Mouse (Mus musculus) thymus, adult 2 months (tissue): Measurements from ENCODE around the gene Pigt. TPM values are rescaled to one million over a fixed set of nuclear protein-coding genes. Genes with fewer than 3 reads are reported as not detected.

ENCODE experiments used
- DNase-seq: peaks from one replicate; pipeline ENCODE4 v3.0.0; 2021
- H3K27ac ChIP-seq: fragments of 200-500 bp; 2 replicates; pipeline ENCODE4 v1.5.1; 2012; ENCODE audit warnings: low read length, control low read depth; ENCODE audit not compliant: control insufficient read depth, insufficient read depth
- H3K27me3 ChIP-seq: fragments of 200-500 bp; 2 replicates; pipeline ENCODE4 v1.6.1; 2012; ENCODE audit warnings: mild to moderate bottlenecking, low read length, moderate library complexity, mixed read lengths; ENCODE audit not compliant: control insufficient read depth, insufficient read depth
- H3K36me3 ChIP-seq: fragments of 200-500 bp; 2 replicates; pipeline ENCODE4 v1.6.1; 2012; ENCODE audit warnings: mild to moderate bottlenecking, low read length, moderate library complexity; ENCODE audit not compliant: control insufficient read depth, insufficient read depth
- H3K4me1 ChIP-seq: fragments of 200-500 bp; replicated peaks from 2 replicates; pipeline ENCODE4 v1.6.1; 2012; ENCODE audit warnings: low read length; ENCODE audit not compliant: control insufficient read depth, insufficient read depth
- H3K4me3 ChIP-seq: fragments of 200-500 bp; 2 replicates; pipeline ENCODE4 v1.5.1; 2012; ENCODE audit warnings: mild to moderate bottlenecking, low read length, control low read depth, moderate library complexity; ENCODE audit not compliant: control insufficient read depth, insufficient read depth
- CTCF ChIP-seq: fragments of 200-500 bp; IDR thresholded peaks from 2 replicates; pipeline ENCODE4 v1.5.1; 2012; ENCODE audit warnings: mild to moderate bottlenecking, control low read depth, low read length, moderate library complexity, borderline replicate concordance; ENCODE audit not compliant: control insufficient read depth, poor library complexity, insufficient read depth; ENCODE audit errors: extremely low read depth
- POLR2A ChIP-seq: fragments of 200-500 bp; IDR thresholded peaks from 2 replicates; pipeline ENCODE4 v1.6.1; 2012; ENCODE audit warnings: mild to moderate bottlenecking, low read length, control low read depth, moderate library complexity; ENCODE audit not compliant: control insufficient read depth, poor library complexity, insufficient read depth; ENCODE audit errors: extremely low read depth
- WGBS: fragments of 180-500 bp; shearing (Covaris S2); methylation state at CpG from one replicate; pipeline ENCODE4 v1.1.7; 2018; 5-methylcytosine and 5-hydroxymethylcytosine counted together
- polyA plus RNA-seq: library from polyadenylated mRNA; depleted of rRNA; stranded (reverse); fragments of >200 nt; gene quantifications from 2 replicates; pipeline ENCODE4 v1.2.3, GENCODE M21; 2012

Pigt gene
- polyA plus RNA-seq, 1 experiment, result 146 TPM

DNA sequence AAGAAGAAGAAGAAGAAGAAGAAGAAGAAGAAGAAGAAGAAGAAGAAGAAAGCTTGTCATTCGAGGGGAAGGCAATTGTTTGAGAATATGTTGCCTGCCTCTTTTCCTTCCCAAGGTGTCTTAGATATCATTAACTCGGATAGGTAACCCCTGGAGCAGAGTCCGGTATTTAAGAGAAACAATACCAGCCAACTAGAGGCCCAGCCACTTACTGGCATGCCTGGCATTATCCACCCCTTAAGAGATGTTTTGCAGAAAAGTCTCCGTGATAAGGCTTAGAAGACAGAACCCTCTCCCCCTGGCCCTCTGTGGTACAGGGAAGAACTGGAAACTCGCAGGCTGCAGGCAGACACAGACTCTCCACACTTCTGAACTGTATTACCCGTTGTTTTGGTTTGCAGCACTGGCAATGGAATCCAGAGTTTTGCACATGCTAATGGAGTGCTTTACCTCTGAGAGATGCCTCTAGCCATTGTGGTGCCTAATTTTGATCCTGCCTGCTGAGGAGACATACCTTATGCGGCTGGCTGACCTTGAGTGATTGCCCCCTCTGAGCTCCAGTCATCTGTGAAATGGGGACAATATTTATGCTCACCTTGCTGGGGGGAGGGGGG, 43.3 kb upstream of the Pigt start:
- 0 out of 2 replicates have a peak, but pooled peaks cover 3% of the 10 kb centered on the region for H3K4me1 ChIP-seq
- no peaks in the 10 kb centered on the region for H3K36me3 ChIP-seq
- no peak for TF ChIP-seq POLR2A
- TF ChIP-seq CTCF, result no peak
- no peak overlapping the region for H3K4me3 ChIP-seq
- DNase-seq, result no peak
- H3K27me3 ChIP-seq, result no peaks in the 10 kb centered on the region
- H3K27ac ChIP-seq, result no peak overlapping the region
- 85% methylated on average over 7 of the region's 7 CpGs for WGBS

- WGBS, result 75% methylated on average over 10 of the region's 10 CpGs
- 0 out of 2 replicates have a peak, but pooled peaks cover 3% of the 10 kb centered on the region for H3K4me1 ChIP-seq
- no peaks in the 10 kb centered on the region for H3K27me3 ChIP-seq
- no peak for TF ChIP-seq POLR2A
- H3K4me3 ChIP-seq, result no peak overlapping the region
- H3K27ac ChIP-seq, result no peak overlapping the region
- H3K36me3 ChIP-seq, result no peaks in the 10 kb centered on the region
- DNase-seq, result no peak
These were observed 42.5 kb upstream of the Pigt start for GRCm38 (mm10) chr2:164454846-164455245.

- Histone ChIP-seq H3K27ac (no peak overlapping the region), H3K4me3 (no peak overlapping the region), H3K4me1 (0 out of 2 replicates have a peak, but pooled peaks cover 3% of the 10 kb centered on the region), H3K36me3 (no peaks in the 10 kb centered on the region), H3K27me3 (no peaks in the 10 kb centered on the region)
- 86% methylated on average over 6 of the region's 6 CpGs for WGBS
- DNase-seq, result no peak
- TF ChIP-seq CTCF (no peak), POLR2A (no peak)
These were observed 41.7 kb upstream of the Pigt start for GRCm38 (mm10) chr2:164455421-164456190.

- TF ChIP-seq CTCF (no peak), POLR2A (no peak)
- Histone ChIP-seq H3K4me3 (no peak overlapping the region), H3K36me3 (no peaks in the 10 kb centered on the region), H3K27me3 (no peaks in the 10 kb centered on the region), H3K4me1 (peaks cover 4% of the 10 kb centered on the region; the same call in 1 of the 2 replicates), H3K27ac (no peak overlapping the region)
- no peak for DNase-seq
- 90% methylated on average over 1 of the region's 1 CpGs for WGBS
These were observed 40.9 kb upstream of the Pigt start for GRCm38 (mm10) chr2:164456413-164456812.

GRCm38 (mm10) chr2:164456864-164457300, 40.4 kb upstream of the Pigt start, which contains the start of gene Sys1:
Sys1 (plus strand) TSS chr2:164456964.
- DNase-seq, result no peak
- WGBS, result 16% methylated on average over 7 of the region's 7 CpGs
- Histone ChIP-seq H3K4me3 (no peak within 1 kb of the TSS), H3K27ac (no peak within 1 kb of the TSS), H3K27me3 (no peaks in the 10 kb centered on the region), H3K36me3 (no peaks in the 10 kb centered on the region), H3K4me1 (peaks cover 8% of the 10 kb centered on the region)
- TF ChIP-seq POLR2A (no peak), CTCF (no peak)

DNA sequence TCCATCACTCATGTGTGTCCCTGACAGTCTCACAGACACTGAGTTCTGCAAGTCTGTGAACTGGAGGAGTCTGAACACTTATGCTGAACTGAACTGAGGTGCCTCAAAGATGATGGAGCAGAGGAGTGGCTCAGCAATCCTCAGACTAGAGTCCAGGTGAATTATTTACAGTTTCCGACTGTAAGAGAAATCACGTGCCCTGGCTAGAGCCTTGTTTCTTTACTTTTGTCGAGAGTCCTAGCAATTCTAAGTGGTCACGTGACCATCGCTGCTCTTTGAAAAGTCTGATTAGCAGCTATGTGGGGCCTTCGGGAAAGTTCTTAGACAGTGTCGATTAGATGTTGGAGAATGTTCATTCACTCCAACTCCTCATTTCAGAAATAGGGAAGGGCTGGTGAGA, 39.4 kb upstream of the Pigt start:
- Histone ChIP-seq H3K36me3 (no peaks in the 10 kb centered on the region), H3K4me3 (no peak overlapping the region), H3K4me1 (peaks cover 6% of the 10 kb centered on the region), H3K27me3 (no peaks in the 10 kb centered on the region), H3K27ac (no peak overlapping the region)
- no peak for DNase-seq
- 42% methylated on average over 7 of the region's 7 CpGs for WGBS
- no peak for TF ChIP-seq CTCF
- no peak for TF ChIP-seq POLR2A

- no peaks in the 10 kb centered on the region for H3K27me3 ChIP-seq
- no peak overlapping the region for H3K4me3 ChIP-seq
- H3K27ac ChIP-seq, result no peak overlapping the region
- H3K4me1 ChIP-seq, result peaks cover 6% of the 10 kb centered on the region
- TF ChIP-seq POLR2A, result no peak
- TF ChIP-seq CTCF, result no peak
- no peak for DNase-seq
- peaks cover 4% of the 10 kb centered on the region for H3K36me3 ChIP-seq
- WGBS, result 19% methylated on average over 8 of the region's 8 CpGs
These were observed 38.8 kb upstream of the Pigt start for GRCm38 (mm10) chr2:164458535-164458934.
